Mouse (Mus musculus) liver, adult (tissue): ENCODE measurements around the gene Aqp1.

Source experiments
- GATA4 ChIP-seq: IDR thresholded peaks from 2 replicates; pipeline ENCODE4 v1.6.1; 2014; ENCODE audit warnings: mild to moderate bottlenecking, low read length; ENCODE audit not compliant: insufficient replicate concordance

The Aqp1 gene

GRCm38 (mm10) chr6:55335989-55336514 lies at the start of gene Aqp1:
Gene Aqp1 (plus strand): TSS chr6:55336432.
- TF ChIP-seq GATA4, result no peak

- TF ChIP-seq GATA4, result no peak
These were observed 48.1 kb upstream of the Aqp1 start for GRCm38 (mm10) chr6:55288007-55288602.

GRCm38 (mm10) chr6:55294549-55295131 lies 41.6 kb upstream of the Aqp1 start:
- TF ChIP-seq GATA4, result no peak

GRCm38 (mm10) chr6:55295325-55295724 lies 40.9 kb upstream of the Aqp1 start:
- TF ChIP-seq GATA4, result no peak

GRCm38 (mm10) chr6:55299482-55299881 lies 36.8 kb upstream of the Aqp1 start:
- no peak for TF ChIP-seq GATA4

GRCm38 (mm10) chr6:55299917-55300316 lies 36.3 kb upstream of the Aqp1 start:
- TF ChIP-seq GATA4, result no peak

- TF ChIP-seq GATA4, result no peak
These were observed 35.5 kb upstream of the Aqp1 start for GRCm38 (mm10) chr6:55300704-55301103.

GRCm38 (mm10) chr6:55310179-55310578 lies 26.1 kb upstream of the Aqp1 start:
- TF ChIP-seq GATA4, result no peak

GRCm38 (mm10) chr6:55311962-55312361 lies 24.3 kb upstream of the Aqp1 start:
- no peak for TF ChIP-seq GATA4

- no peak for TF ChIP-seq GATA4
These were observed 22.3 kb upstream of the Aqp1 start for GRCm38 (mm10) chr6:55313893-55314292.

- TF ChIP-seq GATA4, result no peak
These were observed 21.6 kb upstream of the Aqp1 start for GRCm38 (mm10) chr6:55314628-55315027.

- no peak for TF ChIP-seq GATA4
These were observed 17.6 kb upstream of the Aqp1 start for GRCm38 (mm10) chr6:55318597-55318996.

- peak; percentile 25; the same call in 1 of the 2 replicates for TF ChIP-seq GATA4
These were observed 16.4 kb upstream of the Aqp1 start for GRCm38 (mm10) chr6:55319585-55320551.

GRCm38 (mm10) chr6:55320894-55321293 lies 15.3 kb upstream of the Aqp1 start:
- peak; percentile 27; the same call in 1 of the 2 replicates for TF ChIP-seq GATA4

- TF ChIP-seq GATA4, result no peak
These were observed 14.7 kb upstream of the Aqp1 start for GRCm38 (mm10) chr6:55321518-55321917.
